Mouse (Mus musculus) layer of hippocampus, postnatal 36 days (tissue): ENCODE measurements at regions not wholly inside any gene's neighbourhood (a gene's known extent, or its start where the extent isn't known, plus 50 kb on each side); places are given as distances from the start of the nearest gene placed in this dataset.

Experiments used
- DNase-seq, 2 experiments: peaks; one replicate each; pipeline ENCODE4 v3.0.0; 2022

GRCm38 (mm10) chr3:150427965-150428364, 1009.7 kb upstream of the Adgrl4 start:
- no peak for DNase-seq

DNA sequence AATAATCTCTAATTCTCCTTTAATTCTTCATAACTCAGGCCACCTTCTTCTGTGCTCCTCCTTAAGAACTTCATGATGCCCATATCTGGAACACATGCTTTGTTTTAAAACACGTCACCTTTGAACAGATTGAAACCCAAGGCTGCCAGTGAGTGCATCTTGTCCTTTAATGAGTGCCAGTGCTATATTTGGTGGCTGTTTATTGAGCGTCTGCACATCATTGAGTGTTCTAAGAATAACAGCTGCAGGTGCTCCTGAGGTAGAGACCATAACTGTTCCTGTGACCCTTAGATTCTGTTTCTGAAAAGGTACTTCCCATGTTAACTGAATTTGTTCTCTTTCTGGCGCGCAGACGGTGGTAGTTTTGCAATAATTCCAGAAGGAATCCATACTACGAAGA, 1006.4 kb upstream of the Adgrl4 start:
- no peak for DNase-seq

- no peak for DNase-seq
Measured at GRCm38 (mm10) chr3:150435199-150435598, 1002.5 kb upstream of the Adgrl4 start.

GRCm38 (mm10) chr3:150435818-150436607, 1001.7 kb upstream of the Adgrl4 start:
- no peak for DNase-seq
